Mouse (Mus musculus): ENCODE results near the gene Klhdc1. TPM values are rescaled to one million over a fixed set of nuclear protein-coding genes. Genes with fewer than 3 reads are reported as not detected.
A peak's percentile ranks its signal among the peaks of the same experiment; 100 is the strongest.

Gene Klhdc1
- total and polyA plus RNA-seq, 3 experiments: 10.2 to 38.7 (median 34.6) TPM

GRCm38 (mm10) chr12:69241405-69241770, 412 bp downstream of the Klhdc1 start:
- Histone ChIP-seq H3K9ac (ENCODE audit: low read depth, low read length) (peak overlapping the region; percentile 80), H3K4me3 (peak overlapping the region; percentile 86), H3K4me1 (ENCODE audit: control insufficient read depth, insufficient read depth, low read length) (peaks cover 2% of the 10 kb centered on the region; the same call in 1 of the 2 replicates), H3K79me2 (replicated peaks; ENCODE audit: control insufficient read depth, insufficient read depth, low read length) (no peaks in the 10 kb centered on the region), H3K36me3 (ENCODE audit: control insufficient read depth, insufficient read depth, low read length) (no peaks in the 10 kb centered on the region), H3K27me3 (ENCODE audit: control insufficient read depth, insufficient read depth, low read length) (no peaks in the 10 kb centered on the region), H3K27ac (peak overlapping the region; percentile 93)
- DNase-seq: no peak
- intact Hi-C loops (cut with DNase I): loop anchor here (2.0 to 5.0 kb wide), 2 partner anchors 44 to 55 kb away; partner anchors contain the start of genes Dnaaf2, Gm49383 and Klhdc2
- TF ChIP-seq CTCF (IDR thresholded peaks at IDR 0.05) (no peak), EP300 (IDR thresholded peaks at IDR 0.05; ENCODE audit: insufficient read depth, low read depth, low read length) (no peak), POLR2A (IDR thresholded peaks at IDR 0.05; ENCODE audit: insufficient read depth, low read depth, low read length) (no peak)
- WGBS: 2% methylated on average over 3 of the region's 3 CpGs

- DNase-seq: peak; percentile 83 to 86
- TF ChIP-seq POLR2A (IDR thresholded peaks at IDR 0.05; ENCODE audit: insufficient read depth, low read depth, low read length) (peak; percentile 67), EP300 (IDR thresholded peaks at IDR 0.05; ENCODE audit: insufficient read depth, low read depth, low read length) (no peak)
- peak overlapping the region; percentile 80 for H3K9ac ChIP-seq (ENCODE audit: low read depth, low read length)
- no peaks in the 10 kb centered on the region for H3K36me3 ChIP-seq (ENCODE audit: control insufficient read depth, insufficient read depth, low read length)
- under 1% methylated on average over 64 of the region's 64 CpGs for WGBS
- peak overlapping the region; percentile 86 for H3K4me3 ChIP-seq
- peaks cover 2% of the 10 kb centered on the region; the same call in 1 of the 2 replicates for H3K4me1 ChIP-seq (ENCODE audit: control insufficient read depth, insufficient read depth, low read length)
- H3K79me2 ChIP-seq (replicated peaks; ENCODE audit: control insufficient read depth, insufficient read depth, low read length): no peaks in the 10 kb centered on the region
- intact Hi-C loops (cut with DNase I): loop anchor here (2.0 to 5.0 kb wide), 3 partner anchors 13 to 55 kb away; partner anchors contain the start of genes Dnaaf2, Gm49383, Klhdc2 and Pole2
- H3K27me3 ChIP-seq (ENCODE audit: control insufficient read depth, insufficient read depth, low read length): no peaks in the 10 kb centered on the region
- H3K27ac ChIP-seq: peak overlapping the region; percentile 93
These were observed 925 bp downstream of the Klhdc1 start for GRCm38 (mm10) chr12:69241771-69242431.

- intact Hi-C loops (cut with DNase I): no loop called here
- TF ChIP-seq EP300 (IDR thresholded peaks at IDR 0.05; ENCODE audit: insufficient read depth, low read depth, low read length) (no peak), CTCF (IDR thresholded peaks at IDR 0.05) (no peak), POLR2A (IDR thresholded peaks at IDR 0.05; ENCODE audit: insufficient read depth, low read depth, low read length) (no peak)
- DNase-seq: no peak
- H3K36me3 ChIP-seq (ENCODE audit: control insufficient read depth, insufficient read depth, low read length): no peaks in the 10 kb centered on the region
- no peak overlapping the region for H3K27ac ChIP-seq
- H3K9ac ChIP-seq (ENCODE audit: low read depth, low read length): no peak overlapping the region
- no peak overlapping the region for H3K4me3 ChIP-seq
- no peaks in the 10 kb centered on the region for H3K27me3 ChIP-seq (ENCODE audit: control insufficient read depth, insufficient read depth, low read length)
- no peaks in the 10 kb centered on the region for H3K79me2 ChIP-seq (replicated peaks; ENCODE audit: control insufficient read depth, insufficient read depth, low read length)
- WGBS: 87% methylated on average over 4 of the region's 4 CpGs
- H3K4me1 ChIP-seq (ENCODE audit: control insufficient read depth, insufficient read depth, low read length): no peaks in the 10 kb centered on the region
These were observed 8.8 kb downstream of the Klhdc1 start for GRCm38 (mm10) chr12:69249766-69250165.

- no peaks in the 10 kb centered on the region for H3K36me3 ChIP-seq (ENCODE audit: control insufficient read depth, insufficient read depth, low read length)
- H3K9ac ChIP-seq (ENCODE audit: low read depth, low read length): no peak overlapping the region
- H3K27ac ChIP-seq: no peak overlapping the region
- TF ChIP-seq CTCF (IDR thresholded peaks at IDR 0.05) (no peak), EP300 (IDR thresholded peaks at IDR 0.05; ENCODE audit: insufficient read depth, low read depth, low read length) (no peak), POLR2A (IDR thresholded peaks at IDR 0.05; ENCODE audit: insufficient read depth, low read depth, low read length) (no peak)
- no peaks in the 10 kb centered on the region for H3K4me1 ChIP-seq (ENCODE audit: control insufficient read depth, insufficient read depth, low read length)
- no peak overlapping the region for H3K4me3 ChIP-seq
- intact Hi-C loops (cut with DNase I): no loop called here
- DNase-seq: no peak
- no peaks in the 10 kb centered on the region for H3K27me3 ChIP-seq (ENCODE audit: control insufficient read depth, insufficient read depth, low read length)
- H3K79me2 ChIP-seq (replicated peaks; ENCODE audit: control insufficient read depth, insufficient read depth, low read length): no peaks in the 10 kb centered on the region
- 62% methylated on average over 8 of the region's 8 CpGs for WGBS
These were observed 9.8 kb downstream of the Klhdc1 start for GRCm38 (mm10) chr12:69250756-69251155.

- Histone ChIP-seq H3K36me3 (ENCODE audit: control insufficient read depth, insufficient read depth, low read length) (no peaks in the 10 kb centered on the region), H3K27me3 (ENCODE audit: control insufficient read depth, insufficient read depth, low read length) (no peaks in the 10 kb centered on the region), H3K27ac (no peak overlapping the region), H3K79me2 (replicated peaks; ENCODE audit: control insufficient read depth, insufficient read depth, low read length) (no peaks in the 10 kb centered on the region), H3K4me1 (ENCODE audit: control insufficient read depth, insufficient read depth, low read length) (no peaks in the 10 kb centered on the region), H3K4me3 (no peak overlapping the region), H3K9ac (ENCODE audit: low read depth, low read length) (no peak overlapping the region)
- TF ChIP-seq POLR2A (IDR thresholded peaks at IDR 0.05; ENCODE audit: insufficient read depth, low read depth, low read length) (no peak), EP300 (IDR thresholded peaks at IDR 0.05; ENCODE audit: insufficient read depth, low read depth, low read length) (no peak), CTCF (IDR thresholded peaks at IDR 0.05) (no peak)
- intact Hi-C loops (cut with DNase I): no loop called here
- no peak for DNase-seq
- 98% methylated on average over 1 of the region's 1 CpGs for WGBS
These were observed 12.8 kb downstream of the Klhdc1 start for GRCm38 (mm10) chr12:69253806-69254205.

- DNase-seq: peak in 1 of 2 experiments; percentile 15
- H3K27ac ChIP-seq: no peak overlapping the region
- no peaks in the 10 kb centered on the region for H3K79me2 ChIP-seq (replicated peaks; ENCODE audit: control insufficient read depth, insufficient read depth, low read length)
- intact Hi-C loops (cut with DNase I): no loop called here
- no peak overlapping the region for H3K4me3 ChIP-seq
- no peak overlapping the region for H3K9ac ChIP-seq (ENCODE audit: low read depth, low read length)
- no peaks in the 10 kb centered on the region for H3K4me1 ChIP-seq (ENCODE audit: control insufficient read depth, insufficient read depth, low read length)
- H3K36me3 ChIP-seq (ENCODE audit: control insufficient read depth, insufficient read depth, low read length): no peaks in the 10 kb centered on the region
- TF ChIP-seq CTCF (IDR thresholded peaks at IDR 0.05) (no peak), POLR2A (IDR thresholded peaks at IDR 0.05; ENCODE audit: insufficient read depth, low read depth, low read length) (no peak), EP300 (IDR thresholded peaks at IDR 0.05; ENCODE audit: insufficient read depth, low read depth, low read length) (no peak)
- 80% methylated on average over 11 of the region's 11 CpGs for WGBS
- H3K27me3 ChIP-seq (ENCODE audit: control insufficient read depth, insufficient read depth, low read length): no peaks in the 10 kb centered on the region
These were observed 16.9 kb downstream of the Klhdc1 start for GRCm38 (mm10) chr12:69257836-69258235.
